Mouse (Mus musculus) cortical plate, adult 2 months (tissue): Measurements from ENCODE around the gene Txnrd1.

Experiments
- CTCF ChIP-seq: fragments of 200-500 bp; IDR thresholded peaks from 2 replicates; pipeline ENCODE4 v1.5.1; 2011; ENCODE audit warnings: mild to moderate bottlenecking, control low read depth, low read length; ENCODE audit not compliant: insufficient read depth; ENCODE audit errors: extremely low read depth
- POLR2A ChIP-seq: fragments of 200-500 bp; IDR thresholded peaks from 2 replicates; pipeline ENCODE4 v1.6.1; 2011; ENCODE audit warnings: mild to moderate bottlenecking, low read length, control low read depth; ENCODE audit not compliant: insufficient read depth; ENCODE audit errors: extremely low read depth

DNA sequence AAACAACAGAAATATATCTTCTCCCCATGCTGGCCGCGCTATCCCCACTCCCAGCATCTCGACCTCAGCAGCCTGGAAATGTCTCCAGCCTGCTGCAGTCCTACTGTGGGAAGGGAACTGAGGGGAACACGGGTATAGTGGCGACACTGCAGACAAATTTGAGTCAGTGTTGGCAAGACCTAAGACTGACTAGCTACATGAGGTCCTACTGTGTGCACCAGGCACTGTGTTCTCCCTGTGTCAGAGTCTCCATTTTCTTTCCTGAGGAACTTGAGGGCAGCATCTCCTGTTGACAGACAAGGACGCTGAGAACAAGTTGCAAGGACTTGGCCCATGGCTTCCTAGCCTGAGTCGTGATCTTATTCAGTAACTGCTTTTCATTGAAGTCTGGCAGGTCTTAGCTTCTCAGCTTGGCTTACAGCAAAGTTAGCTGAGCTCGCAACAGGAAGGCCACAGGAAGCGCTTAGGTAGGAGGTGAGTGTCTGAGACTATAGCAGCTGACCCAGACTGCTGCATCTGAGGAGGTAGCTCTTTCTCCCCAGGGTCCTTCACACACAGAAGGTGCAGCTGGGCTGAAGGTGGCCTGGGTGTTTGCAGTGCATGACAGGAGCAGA is 58.8 kb downstream of the Txnrd1 start:
- no peak for TF ChIP-seq POLR2A
- no peak for TF ChIP-seq CTCF
